Comparison of ENCODE assay signal across 8 mouse cellular contexts in the genomic region with DNA sequence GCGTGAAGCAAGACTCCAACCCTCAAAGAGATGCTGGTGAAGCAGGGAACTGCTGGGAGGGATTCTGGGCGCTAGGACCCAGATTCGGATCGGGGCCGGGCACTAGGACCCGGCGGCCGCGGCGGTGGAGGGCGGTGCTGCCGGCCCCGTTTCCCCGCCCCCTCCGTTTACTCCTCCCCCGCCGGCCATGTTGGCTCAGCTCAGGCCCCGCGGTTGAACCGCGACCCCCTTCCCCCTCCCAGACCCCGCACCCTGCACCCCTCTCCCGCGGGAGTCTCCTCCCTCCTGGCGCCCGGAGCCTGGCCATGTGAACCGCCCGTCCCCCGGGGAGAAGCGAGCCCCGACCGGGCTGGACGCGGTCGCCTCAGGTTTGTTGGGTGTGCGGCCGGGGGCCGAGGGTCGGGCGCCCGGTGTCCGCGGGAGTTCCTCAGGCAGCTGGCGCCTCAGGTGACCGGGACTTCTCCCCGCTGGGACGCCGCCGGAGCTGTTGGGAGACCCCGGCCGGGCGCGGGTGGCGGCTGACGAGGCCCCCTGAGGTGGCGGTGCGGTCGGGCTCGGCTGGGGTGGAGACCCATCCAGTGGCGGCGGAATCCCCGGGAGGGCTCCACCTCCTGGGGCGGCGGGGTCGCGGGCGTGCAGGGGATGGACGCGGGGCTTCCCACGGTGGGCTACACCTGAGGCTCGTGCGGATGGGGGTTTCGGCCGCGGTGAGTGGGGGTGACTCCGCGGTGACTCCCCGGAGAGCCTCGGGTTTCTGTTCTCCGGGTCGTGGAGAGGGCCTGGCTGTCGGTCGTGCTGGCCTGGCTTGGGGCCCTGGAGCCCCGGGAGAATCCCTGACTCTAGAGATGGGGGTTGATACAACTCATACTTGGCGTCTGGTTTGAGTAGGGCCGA. TPM values are rescaled to one million over a fixed set of nuclear protein-coding genes. Genes with fewer than 3 reads are reported as not detected.
DNase-seq lines count a peak whose midpoint lies in the region; ATAC-seq lines count a peak whose summit lies in the region.

No protein-coding gene starts in this region.

- peaks cover 29% of the 10 kb centered on the region for H3K4me1 ChIP-seq in hindbrain, embryonic 14.5 days (replicated peaks; ENCODE audit: control insufficient read depth, insufficient read depth, low read length)

- H3K9me3 ChIP-seq in hindbrain, embryonic 14.5 days (ENCODE audit: control insufficient read depth, low read length), result no peaks in the 10 kb centered on the region

- peak overlapping the region; percentile 82 for H3K4me2 ChIP-seq in hindbrain, embryonic 14.5 days (replicated peaks)

- peak overlapping the region; percentile 83 for H3K27ac ChIP-seq in hindbrain, embryonic 14.5 days

- WGBS in hindbrain, embryonic 14.5 days, result 2% methylated on average over 81 of the region's 86 CpGs

- peak; percentile 83 for DNase-seq in T-cell, adult 2 months (ENCODE audit: low spot score)
- DNase-seq in cerebellum, postnatal 10 days, result peak; percentile 96 to 97
- DNase-seq in frontal cortex, postnatal 25 days (ENCODE audit: low spot score in 2 of 2), result peak; percentile 67
- peak; percentile 88 for DNase-seq in hindbrain, embryonic 14.5 days (ENCODE audit: low spot score)
- DNase-seq in left cerebral cortex, adult 8-10 months (ENCODE audit: low spot score in 2 of 2), result peak; percentile 53 to 60
- peak; percentile 89 for DNase-seq in right cerebral cortex, postnatal 14 days
- DNase-seq in urinary bladder, postnatal 25 days (ENCODE audit: low spot score), result peak; percentile 80

- no peaks in the 10 kb centered on the region for H3K27me3 ChIP-seq in hindbrain, embryonic 14.5 days (ENCODE audit: control insufficient read depth, insufficient read depth, low read length)

- ATAC-seq in hindbrain, embryonic 14.5 days (ENCODE audit: low FRiP score), result peak; percentile 74
- ATAC-seq in megakaryocyte progenitor cell, adult 5-6 weeks (replicated peaks; ENCODE audit: poor library complexity), result peak; percentile 49

- H3K4me3 ChIP-seq in hindbrain, embryonic 14.5 days (replicated peaks; ENCODE audit: low read length), result peak overlapping the region; percentile 76

- peak overlapping the region; percentile 86 for H3K9ac ChIP-seq in hindbrain, embryonic 14.5 days

- H3K36me3 ChIP-seq in hindbrain, embryonic 14.5 days (replicated peaks; ENCODE audit: control insufficient read depth, insufficient read depth), result no peaks in the 10 kb centered on the region

RNA-seq across cellular contexts. Expression of gene Baz2a, which starts 5.6 kb away (rescaled TPM):
- polyA plus RNA-seq in hindbrain, embryonic 14.5 days (2014; fragmentation: Nextera tagmentation; extraction: Ambion mirVana), result 17.7 and 19.0 TPM in 2 replicates
- 10 to 100 TPM; 36.4 to 39.1 (median 38.4) TPM for total RNA-seq in left cerebral cortex, adult 8-10 months (2022)
- total RNA-seq in megakaryocyte progenitor cell, adult 5-6 weeks (2015), result 35.5 and 40.3 TPM in 2 replicates
- 13.2 and 15.0 TPM in 2 replicates for total RNA-seq in megakaryocyte progenitor cell, adult 5-6 weeks (2017)

RNA-seq across cellular contexts. Expression of gene Atp5b, which starts 13.9 kb away (rescaled TPM):
- polyA plus RNA-seq in hindbrain, embryonic 14.5 days (2014; fragmentation: Nextera tagmentation; extraction: Ambion mirVana), result 2,242 and 2,471 TPM in 2 replicates
- 1,000 to 10,000 TPM; 1,625 to 1,859 (median 1,782) TPM for total RNA-seq in left cerebral cortex, adult 8-10 months (2022)
- total RNA-seq in megakaryocyte progenitor cell, adult 5-6 weeks (2015), result 1,546 and 1,583 TPM in 2 replicates
- 2,698 and 2,700 TPM in 2 replicates for total RNA-seq in megakaryocyte progenitor cell, adult 5-6 weeks (2017)

RNA-seq across cellular contexts. Expression of gene Ptges3, which starts 38.2 kb away (rescaled TPM):
- polyA plus RNA-seq in hindbrain, embryonic 14.5 days (2014; fragmentation: Nextera tagmentation; extraction: Ambion mirVana), result 393 and 410 TPM in 2 replicates
- 100 to 1,000 TPM; 118 to 126 (median 124) TPM for total RNA-seq in left cerebral cortex, adult 8-10 months (2022)
- 247 and 270 TPM in 2 replicates for total RNA-seq in megakaryocyte progenitor cell, adult 5-6 weeks (2015)
- 310 and 351 TPM in 2 replicates for total RNA-seq in megakaryocyte progenitor cell, adult 5-6 weeks (2017)

Comparison
In these comparisons a context has a peak if more than half of its experiments do, and no peak if none do; other contexts are left out.
1. Peak in every context shown above with its lines: DNase-seq, ATAC-seq, H3K4me3 ChIP-seq and H3K27ac ChIP-seq.